Mouse (Mus musculus) right cerebral cortex, postnatal 25 days (tissue): ENCODE data around the gene Plau.
A peak's percentile ranks its signal among the peaks of the same experiment; 100 is the strongest.

Experiments
- DNase-seq: peaks from one replicate; pipeline ENCODE4 v3.0.0; 2022

Gene Plau

DNA sequence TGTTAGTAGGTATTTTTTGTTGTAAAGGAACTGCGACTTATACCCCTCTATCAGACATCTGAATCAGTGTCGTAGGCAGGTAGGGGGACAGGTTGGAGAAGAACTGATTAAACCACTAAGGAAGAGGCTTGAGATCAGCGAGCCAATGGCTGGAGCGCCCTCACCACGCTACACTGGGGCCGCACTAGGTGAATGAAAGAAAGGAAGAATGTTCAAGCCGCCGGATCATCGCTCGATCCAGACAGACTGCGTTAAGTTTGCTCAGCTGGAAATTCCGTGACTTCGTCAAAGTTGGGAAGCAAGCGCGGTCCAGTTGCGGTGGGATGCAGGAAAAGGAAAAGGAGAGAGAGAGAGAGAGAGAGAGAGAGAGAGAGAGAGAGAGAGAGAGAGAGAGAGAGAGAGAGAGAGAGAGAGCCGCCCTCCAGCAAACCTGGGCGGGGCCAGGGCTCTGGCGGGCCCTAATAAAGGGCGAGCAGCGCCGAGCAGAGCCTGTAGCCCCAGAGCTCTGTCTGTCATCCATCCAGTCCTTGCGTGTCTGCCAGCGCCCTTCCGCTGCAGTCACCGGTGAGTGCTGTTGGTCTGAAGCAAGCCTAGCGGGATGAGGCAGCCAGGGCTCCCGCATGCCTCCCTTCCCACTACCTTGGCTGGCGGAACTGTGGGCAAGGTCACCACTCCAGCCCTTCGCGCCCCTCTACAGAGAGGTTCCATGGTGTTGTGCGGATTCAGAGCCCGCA is at the start of gene Plau:
TSS of gene Plau (plus strand) at position 490 of the 734 bp plus-strand sequence.
- peak; percentile 43 for DNase-seq

DNA sequence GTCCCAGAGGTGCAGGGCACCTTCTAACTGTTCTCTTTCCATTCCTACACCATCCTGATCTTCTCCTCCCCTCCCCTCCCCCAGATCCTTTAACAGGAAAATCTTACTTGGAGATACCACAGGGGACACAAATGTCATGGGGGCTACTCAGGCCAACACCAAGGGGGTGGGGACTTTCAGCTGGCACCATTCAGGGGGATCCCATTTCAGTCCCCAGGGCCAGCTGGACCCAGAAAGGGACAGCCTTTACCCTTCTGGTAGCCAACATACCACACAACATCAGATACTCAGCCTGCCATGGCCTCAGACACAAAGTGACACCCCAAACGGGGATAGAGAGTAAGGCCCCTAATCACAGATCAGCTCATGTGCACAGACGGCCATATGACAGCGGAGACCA is 48.3 kb upstream of the Plau start:
- DNase-seq = no peak

DNA sequence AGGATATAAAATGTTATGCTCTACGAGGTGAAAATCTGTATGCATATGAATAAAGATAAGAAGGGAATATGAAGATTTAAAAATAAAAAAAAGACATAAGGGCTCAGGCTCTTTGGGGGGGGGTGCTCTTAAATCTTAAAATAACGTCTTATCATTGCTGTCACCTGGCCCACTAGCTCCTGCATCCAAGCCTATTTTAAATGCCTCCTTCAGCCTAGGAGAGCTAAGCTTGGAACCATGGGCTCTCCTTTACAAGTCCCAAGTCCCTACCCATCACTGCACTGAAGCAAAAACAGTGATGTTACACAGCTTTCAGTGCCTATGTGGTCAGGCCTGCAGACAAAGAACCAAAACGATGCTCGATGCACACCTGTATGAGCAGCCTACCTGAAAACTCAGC is 46.9 kb upstream of the Plau start:
- DNase-seq = no peak

DNA sequence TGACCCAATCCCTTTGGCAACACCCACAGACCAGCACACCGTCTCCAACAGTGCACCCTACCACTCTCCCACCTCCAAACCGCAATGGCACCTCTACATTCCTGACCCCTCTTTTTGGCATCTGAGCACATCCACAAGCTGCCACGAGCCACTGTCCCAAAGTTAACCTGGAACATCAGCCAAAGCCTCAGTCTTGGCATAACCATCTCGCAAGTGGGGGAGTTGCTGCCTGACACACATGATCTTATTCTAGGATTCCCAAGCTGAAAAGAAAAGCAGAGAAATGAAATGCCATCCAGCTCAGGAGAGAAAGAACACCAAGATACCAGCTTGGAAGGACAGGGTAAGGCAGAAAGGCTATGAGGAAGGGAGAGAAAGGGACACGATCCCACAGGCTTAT is 46.0 kb upstream of the Plau start:
- no peak for DNase-seq

DNA sequence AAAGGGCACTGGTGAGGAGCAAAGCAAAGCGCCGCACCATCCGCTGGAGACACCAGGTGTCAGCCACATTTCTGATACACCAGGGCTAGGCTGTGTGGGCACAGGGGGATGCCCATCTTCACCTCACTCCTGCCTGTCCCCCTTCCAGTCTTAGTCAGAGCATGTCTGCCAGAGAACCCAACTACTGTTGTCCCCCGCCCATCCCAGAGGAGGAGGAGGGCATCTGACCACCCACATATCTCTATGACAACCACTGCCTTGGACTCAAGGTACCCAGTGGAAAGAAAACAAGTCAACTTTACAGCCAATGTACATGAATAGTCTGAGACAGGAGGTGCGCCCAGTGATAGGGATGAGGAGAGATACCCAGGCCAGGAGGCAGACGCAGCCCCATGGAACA is 45.5 kb upstream of the Plau start:
- peak; percentile 48 for DNase-seq

DNA sequence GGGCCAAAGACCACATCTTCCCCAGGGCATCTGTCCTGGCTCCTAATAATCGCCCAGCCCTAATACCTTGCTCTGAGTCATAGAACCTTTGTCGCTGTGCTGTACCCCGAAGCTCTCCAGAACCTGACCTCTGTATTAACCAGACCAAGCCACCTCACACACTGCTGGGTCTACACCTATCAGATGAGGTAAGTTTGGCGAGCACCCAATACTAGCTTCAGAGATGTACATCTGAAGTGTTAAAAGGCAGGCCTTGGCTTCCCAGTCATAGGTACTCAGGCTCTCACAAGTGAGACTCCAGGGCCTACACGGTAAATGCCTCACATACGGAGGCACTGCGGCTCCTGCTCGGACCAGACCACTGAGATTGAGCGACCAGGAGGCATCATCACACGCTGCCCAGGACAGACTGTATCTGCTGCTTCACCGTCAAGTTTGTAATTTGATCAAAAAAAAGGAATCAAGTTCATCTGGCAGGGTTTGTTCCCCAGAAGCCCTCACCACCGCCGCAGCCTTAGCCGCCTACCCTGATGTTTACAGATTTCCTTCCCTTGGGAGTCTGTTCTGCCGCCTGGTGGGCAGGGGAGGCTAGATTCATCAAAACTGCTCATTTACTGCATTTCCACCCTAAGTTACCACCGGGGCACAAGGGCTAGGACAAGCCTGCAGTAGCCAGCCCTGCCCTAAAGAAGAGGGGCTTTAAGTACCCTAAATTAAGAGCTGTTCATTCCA is 44.8 kb upstream of the Plau start:
- peak; percentile 52 for DNase-seq

DNA sequence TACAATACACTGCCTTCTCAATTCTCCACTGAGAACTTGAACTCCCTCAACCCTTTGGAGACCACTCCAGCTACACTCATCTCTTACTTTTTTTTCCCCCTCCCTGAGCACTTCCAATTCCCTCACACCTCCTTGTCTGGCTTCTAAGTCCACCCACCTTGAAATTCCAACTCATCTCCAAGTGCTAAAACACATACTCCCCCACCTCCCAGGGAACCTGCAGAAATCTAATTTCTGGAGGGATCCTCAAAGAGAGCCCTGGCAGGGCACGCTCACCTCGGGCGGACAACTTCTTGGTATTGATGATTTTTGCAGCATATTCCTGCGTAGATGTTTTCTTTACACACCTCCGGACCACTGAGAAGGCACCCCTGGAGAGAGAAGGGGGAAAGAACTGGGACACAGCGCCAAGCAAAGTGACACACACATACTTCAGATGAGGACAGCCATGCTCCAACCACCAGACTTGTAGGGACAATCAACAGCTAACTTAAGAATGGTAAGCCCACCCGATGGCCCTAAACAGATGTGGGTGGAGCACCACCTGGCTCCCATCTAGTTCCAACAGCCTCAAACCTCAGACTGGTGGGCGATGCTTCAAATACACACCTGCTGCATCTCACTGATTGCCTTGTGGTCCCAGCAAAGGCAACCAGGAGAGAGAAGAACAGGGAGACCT is 44.1 kb upstream of the Plau start:
- DNase-seq = peak; percentile 38

DNA sequence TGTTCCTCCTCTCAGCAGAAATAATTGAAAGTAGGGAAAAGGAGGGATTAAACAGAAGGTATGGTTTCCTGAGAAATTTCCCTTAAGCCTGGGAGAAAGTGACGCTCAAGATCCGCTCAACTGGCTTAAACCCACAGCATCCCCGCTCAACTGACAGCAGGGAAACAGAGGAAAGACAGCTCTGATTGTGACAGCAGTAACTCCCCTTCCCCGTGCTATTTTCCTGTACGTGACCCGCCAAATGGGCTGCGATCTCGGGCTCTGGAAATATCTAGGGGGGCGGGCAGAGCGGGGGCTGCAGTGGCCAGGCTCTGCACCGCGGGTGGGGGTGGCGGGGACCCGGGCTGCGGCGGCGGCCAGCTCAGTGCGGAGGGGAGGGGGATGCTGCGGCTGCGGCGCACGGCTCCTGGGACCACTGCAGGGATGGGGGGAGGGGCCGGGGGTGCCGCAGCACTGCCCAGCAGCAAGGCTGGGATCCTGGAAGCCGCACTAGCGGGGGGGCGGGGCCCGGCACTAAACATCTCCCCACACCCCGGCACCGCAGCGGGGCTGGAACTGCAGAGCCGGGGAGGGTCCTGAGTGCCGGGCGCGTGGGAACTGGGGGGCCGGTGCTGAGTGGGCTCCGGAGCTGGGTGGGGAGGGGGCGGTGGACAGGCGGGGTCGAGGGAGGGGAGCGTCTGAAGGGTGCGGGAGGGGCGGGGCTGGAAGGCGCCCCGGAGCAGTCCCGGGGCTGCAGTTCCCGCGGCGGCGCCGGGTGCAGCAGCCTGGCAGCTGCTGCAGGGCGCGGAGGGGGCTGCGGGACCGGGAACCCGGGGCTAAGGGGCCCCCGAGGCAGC is 43.3 kb upstream of the Plau start:
- peak; percentile 32 for DNase-seq

DNA sequence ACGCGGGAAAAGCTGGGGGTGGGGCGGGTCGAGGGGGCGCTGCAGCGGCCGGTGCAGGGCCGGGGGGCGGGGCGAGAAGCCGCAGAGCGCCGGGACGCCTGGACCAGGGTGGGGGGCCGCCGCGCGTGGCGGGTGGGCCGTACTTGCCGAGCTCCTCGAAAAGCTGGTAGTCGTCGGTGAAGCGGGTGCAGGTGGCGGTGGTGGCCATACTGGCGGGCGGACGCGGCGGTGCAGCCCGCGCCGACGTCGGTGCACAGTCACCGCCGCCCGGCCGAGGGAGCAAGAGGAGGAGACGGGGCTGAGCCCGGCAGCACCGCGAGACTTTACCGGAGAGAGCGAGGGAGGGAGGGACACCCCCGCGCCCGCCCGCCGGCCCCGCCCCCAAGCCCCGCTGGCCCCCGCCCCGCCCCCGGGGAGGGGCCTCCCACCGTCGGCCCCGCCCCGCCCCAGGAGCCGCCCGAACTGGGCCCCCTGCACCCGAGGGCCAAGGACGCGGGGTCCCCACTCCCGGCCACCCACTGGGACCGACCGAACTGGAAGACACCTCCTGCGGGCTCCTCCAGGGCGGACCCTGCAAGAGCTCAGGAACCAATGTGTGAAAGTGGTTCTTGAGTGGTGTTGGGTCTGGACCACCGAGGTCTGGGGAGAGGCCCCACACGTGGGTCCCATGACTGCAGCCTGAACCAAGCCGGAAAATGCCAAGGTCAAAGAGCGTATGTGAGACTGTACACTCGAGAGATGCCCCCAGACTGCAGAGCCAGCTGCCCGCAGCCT is 42.5 kb upstream of the Plau start, which contains the start of gene Camk2g:
TSS of gene Camk2g (minus strand) at position 331 of the 774 bp plus-strand sequence.
- peak; percentile 79 for DNase-seq

DNA sequence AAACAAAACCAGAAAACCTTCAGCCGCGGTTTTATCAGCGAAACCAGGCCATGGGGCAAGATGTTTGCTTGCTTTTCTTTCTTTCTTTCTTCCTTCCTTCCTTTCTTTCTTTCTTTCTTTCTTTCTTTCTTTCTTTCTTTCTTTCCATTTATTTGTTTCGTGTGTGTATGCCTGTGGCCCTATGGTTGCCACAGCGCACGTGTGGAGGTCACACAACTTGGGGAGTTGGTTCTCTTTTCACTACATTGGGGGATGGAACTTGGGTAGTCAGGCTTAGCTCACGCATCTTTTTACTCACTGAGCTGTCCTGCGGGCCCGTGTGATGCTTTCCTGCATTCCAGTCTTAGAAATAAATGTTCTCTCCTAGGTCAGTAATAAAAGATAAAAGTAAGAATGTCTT is 41.9 kb upstream of the Plau start:
- DNase-seq = no peak

DNA sequence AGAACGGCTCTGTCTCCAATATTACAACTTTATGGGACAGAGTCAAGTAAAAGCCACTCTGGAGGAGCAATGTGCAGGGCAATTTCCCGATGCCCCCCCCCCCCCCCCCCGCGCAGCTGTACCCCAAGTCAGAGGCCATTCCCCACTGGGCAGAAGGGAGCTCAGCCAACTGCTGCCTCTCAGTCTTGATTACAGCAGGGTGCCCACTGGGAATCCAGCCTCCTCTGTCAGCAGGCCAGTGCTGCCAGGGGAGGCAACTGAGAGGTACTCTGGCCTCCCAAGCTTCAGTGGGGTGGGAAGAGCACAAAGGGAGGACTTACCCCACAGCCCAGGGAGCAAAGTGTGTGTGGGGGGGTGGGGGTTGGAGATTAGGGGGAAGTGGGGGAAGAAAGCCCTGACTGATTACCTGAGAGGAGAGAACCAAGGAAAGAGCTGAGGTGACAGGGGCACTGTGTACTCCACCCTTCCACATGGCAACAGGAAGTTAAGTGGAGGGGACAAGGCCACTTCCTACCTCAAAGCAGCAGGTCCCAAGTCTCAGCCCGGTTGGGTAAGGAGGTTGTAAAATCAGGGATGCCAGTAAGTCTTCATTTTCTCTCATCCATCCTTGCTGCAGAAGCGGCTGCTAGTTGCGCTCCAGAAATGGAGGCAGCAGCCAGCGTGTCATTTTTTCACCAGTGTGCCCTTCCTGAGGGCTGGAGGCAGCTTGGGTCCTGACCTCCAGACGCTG is 40.9 kb upstream of the Plau start:
- DNase-seq = no peak

DNA sequence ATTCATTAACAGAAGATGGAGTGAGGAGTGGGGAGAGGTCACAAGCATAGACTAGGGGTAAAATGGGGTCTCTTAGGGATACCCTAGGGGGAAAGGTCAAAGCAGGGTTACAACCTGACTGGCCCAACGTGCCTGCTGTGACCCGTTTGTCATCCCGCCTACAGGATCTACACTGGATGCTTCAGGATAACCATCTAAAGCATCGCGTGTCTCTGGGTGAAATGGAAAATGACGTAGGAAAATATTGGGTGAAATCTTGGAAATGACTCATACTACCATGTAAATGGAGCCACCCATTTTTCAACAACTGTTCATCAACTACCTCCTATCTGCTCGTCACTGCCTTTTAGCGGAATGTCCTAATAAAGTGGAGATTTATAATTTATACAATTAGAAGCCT is 40.3 kb upstream of the Plau start:
- DNase-seq = no peak

DNA sequence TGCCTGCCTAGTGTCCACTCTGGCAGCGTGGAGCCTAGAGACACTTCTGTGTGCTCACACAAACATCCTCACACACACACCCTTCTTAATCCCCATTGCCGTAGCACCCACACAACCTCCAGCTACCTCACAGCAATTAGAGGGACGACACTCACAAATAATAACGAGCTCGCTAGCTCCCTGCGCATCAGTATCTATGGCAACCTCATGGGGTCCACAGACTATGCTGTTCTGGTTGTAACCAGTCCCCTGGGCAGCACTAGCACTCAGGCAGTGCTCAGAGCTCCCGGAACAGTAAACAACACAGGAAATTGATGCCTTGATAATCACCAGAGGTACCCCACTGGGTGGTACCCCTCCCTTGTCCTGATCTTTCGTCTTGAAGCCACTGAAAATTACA is 39.8 kb upstream of the Plau start:
- DNase-seq = no peak

DNA sequence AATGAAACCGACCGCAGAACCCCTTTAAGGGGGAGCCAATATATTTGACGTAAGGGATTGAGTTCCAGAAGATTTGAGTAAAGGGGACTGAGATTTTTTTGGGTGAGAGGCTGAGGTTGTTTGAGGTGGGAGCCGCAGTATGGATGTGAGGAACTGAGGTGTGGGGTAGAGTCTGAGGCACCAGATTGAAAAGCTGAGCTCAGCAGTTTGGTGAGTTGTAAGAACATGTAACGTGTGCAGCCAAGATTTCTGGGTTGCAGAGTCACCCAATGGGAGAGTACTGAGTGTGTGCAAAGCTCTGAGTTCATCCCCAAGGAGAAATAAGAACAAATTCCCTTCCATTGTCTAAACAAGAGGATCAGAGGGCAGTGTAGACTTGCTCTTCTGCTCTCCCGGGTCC is 38.2 kb upstream of the Plau start:
- DNase-seq = no peak

DNA sequence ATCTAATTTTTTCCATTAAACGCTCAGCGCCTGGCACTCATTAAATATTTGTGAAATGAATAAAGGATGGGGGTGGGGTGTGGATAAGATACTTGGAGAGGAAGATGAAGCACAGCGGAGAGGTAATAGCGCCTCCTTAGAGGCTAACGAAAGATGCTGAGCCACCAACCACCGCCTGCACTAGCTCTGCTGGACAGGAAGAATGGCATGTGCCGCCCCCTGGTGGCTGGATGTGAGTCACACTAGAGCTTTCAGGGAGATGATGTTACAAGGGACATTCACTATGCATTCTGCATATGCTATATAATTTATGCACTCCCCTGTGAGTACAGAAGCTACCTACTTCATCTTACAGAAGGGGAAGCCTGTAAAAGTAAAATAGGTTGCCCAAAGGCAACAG is 37.7 kb upstream of the Plau start:
- DNase-seq = peak; percentile 80

DNA sequence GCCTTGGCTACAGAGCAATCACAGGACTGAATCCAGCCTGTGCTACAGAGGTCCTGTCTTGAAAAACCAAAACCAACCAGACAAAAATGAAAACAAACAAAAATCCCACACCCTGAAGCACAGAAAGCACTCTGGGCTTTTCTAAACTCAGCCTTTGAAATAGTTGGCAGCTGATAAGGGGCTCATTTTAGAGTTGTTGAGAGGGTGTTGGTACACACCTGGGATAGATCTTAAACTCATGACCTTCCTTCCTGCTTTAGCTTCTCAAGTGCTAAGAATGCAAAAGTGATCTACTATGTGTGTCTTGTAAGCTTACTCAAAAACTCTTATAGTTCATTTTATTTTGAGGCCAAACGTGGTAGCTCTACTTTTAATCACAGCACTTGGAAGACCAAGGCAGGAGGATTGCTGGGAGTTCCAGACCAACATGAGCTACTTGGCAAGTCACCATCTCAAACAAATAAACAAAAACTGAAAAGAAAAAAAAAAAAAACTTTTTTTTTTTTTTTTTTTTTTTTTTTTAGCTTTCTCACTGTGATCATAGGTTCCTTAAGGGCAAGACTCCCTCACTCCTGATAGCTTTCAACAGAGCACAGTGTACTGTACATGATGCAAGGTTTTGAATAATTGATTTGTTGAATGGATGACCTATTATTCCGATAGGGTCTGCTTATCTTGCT is 33.4 kb upstream of the Plau start:
- no peak for DNase-seq

DNA sequence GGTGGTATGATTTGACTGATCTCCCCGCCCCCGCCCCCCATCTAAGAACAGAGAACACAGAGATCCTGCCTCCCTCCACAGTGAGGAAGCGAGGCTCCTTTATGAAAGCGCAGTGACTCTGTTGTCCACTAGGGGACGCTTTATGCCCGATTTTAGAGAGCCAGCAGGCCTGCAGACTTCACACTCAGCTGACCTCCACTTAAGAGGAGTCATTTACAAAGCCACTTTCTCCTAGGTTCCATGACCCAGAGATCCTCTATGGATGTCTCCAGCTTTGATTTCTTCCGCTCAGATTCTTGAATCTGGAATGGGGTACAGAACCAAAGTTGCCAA is 32.9 kb upstream of the Plau start:
- peak; percentile 70 for DNase-seq

DNA sequence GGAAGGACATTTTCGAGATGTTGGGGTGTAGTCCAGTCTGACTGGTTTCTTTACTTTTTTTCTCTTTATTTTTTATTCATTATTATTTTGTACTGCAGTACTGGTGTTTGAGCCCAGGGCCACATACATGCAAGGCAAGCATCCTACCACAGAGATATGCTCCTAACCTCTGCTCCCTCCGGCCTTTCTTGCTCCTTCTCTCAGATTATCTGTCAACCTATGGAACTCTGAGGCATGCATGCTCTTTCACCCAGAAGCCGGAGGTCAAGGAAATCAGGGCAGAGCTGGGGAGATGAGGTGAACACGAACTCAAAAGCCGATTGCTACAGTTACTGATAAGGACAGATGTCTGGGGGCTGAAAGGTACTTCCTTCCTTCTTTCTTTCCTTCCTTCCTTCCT is 32.0 kb upstream of the Plau start:
- no peak for DNase-seq

DNA sequence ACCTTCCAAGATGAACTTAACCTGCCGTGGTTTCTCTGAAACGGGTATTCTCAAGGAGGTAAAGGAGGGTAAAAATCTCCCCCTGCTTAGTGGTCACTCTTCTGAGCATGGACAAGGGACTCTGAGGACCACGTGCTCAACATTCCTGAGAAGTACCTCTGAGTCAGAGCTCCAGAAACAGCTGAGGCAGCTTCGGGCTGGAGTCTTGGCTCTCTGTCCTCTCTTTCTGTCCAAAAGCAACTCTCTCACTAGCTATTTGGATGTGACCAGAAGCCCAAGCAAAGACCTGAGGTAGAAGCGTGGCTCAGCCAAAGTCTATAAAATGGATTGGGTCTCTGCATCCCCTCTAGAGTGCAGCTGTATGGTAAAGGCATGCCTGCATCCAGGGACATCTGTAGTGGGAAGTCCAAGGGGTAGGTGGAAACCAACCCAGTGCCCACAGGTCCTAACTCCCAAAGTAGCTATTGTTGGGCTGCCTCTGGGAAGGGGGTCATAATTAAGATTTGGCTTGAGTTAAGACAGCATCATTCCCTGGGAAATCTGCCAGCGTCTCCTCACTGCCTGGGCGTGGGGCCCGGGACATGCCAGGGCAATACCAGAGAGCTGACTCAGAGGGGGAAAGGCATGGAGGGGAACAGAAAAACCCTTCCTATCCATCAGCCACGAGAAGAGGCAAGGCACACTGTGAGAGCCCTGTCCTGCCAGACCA is 31.3 kb upstream of the Plau start:
- peak; percentile 45 for DNase-seq

DNA sequence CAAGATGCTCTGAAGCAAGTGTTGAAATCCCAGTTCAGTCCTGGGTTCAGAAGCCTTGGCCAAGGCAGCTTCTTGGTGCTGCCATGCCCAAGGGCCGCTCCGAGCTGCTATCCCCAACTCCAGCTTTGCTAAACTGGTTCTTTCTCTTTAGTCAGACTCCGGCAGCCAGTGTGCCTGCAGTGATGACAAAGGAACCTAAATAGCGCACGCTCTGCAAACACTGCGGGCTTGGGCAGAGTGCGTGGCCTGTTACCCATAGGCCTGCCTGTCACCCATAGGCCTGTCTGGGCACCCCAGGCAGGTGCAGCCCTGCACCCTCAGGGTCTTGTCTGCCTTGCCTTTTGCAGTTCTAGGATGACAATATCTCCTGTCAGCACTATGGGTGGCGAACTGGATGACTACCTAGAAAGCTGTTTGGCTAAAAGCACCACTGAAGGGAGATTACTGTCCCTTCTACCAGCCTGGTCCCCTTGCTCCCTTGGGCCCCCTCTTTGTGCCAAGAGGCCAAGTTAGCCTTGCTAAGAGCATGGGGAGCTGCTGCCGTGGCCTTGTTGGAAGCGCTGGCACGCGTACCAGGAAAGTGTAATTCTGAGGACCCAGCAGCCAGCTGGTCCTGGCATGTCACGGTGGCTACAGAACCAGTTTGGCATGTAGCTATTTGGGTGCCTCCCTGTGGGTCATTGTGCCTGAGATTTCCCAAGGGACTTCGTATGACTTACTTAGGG is 30.2 kb upstream of the Plau start:
- DNase-seq = no peak
